Mouse (Mus musculus) embryonic facial prominence, embryonic 14.5 days (tissue): Measurements from ENCODE around the gene Rnf181. TPM values are rescaled to one million over a fixed set of nuclear protein-coding genes. Genes with fewer than 3 reads are reported as not detected.
A peak's percentile ranks its signal among the peaks of the same experiment; 100 is the strongest.

Experiments
- ATAC-seq: fragments of 200-750 bp; cut with Nextera tagmentation; 2 replicates; pipeline ENCODE4 v1.8.0; 2017; ENCODE audit warnings: low read depth, moderate number of reproducible peaks, moderate TSS enrichment
- DNase-seq: peaks from one replicate; pipeline ENCODE4 v3.0.0-alpha.2; 2015; ENCODE audit warnings: low spot score
- H3K27ac ChIP-seq: fragments of 300-500 bp; sonication (generic); replicated peaks from 2 replicates; pipeline ENCODE4 v1.5.1; 2014; ENCODE audit warnings: low read depth, mild to moderate bottlenecking, low read length, moderate library complexity
- H3K27me3 ChIP-seq: fragments of 300-500 bp; sonication (generic); replicated peaks from 2 replicates; pipeline ENCODE4 v1.6.1; 2014; ENCODE audit warnings: low read length; ENCODE audit not compliant: control insufficient read depth, insufficient read depth
- H3K36me3 ChIP-seq: fragments of 300-500 bp; sonication (generic); 2 replicates; pipeline ENCODE4 v1.6.1; 2014; ENCODE audit warnings: low read length, mixed read lengths; ENCODE audit not compliant: control insufficient read depth, insufficient read depth
- H3K4me1 ChIP-seq: fragments of 300-500 bp; sonication (generic); 2 replicates; pipeline ENCODE4 v1.6.1; 2014; ENCODE audit warnings: antibody characterized with exemption, low read length; ENCODE audit not compliant: control insufficient read depth, insufficient read depth
- H3K4me2 ChIP-seq: fragments of 300-500 bp; sonication (generic); 2 replicates; pipeline ENCODE4 v1.6.1; 2014; ENCODE audit warnings: low read depth, mild to moderate bottlenecking, low read length, moderate library complexity, mixed read lengths
- H3K4me3 ChIP-seq: fragments of 300-500 bp; sonication (generic); 2 replicates; pipeline ENCODE4 v1.5.1; 2014; ENCODE audit warnings: low read depth, mild to moderate bottlenecking, low read length
- H3K9ac ChIP-seq: fragments of 300-500 bp; sonication (generic); 2 replicates; pipeline ENCODE4 v1.6.1; 2014; ENCODE audit warnings: low read depth, mild to moderate bottlenecking, low read length, moderate library complexity, mixed read lengths
- H3K9me3 ChIP-seq: fragments of 300-500 bp; sonication (generic); 2 replicates; pipeline ENCODE4 v1.6.1; 2016; ENCODE audit warnings: low read length; ENCODE audit not compliant: control insufficient read depth
- WGBS: fragments of 180-500 bp; shearing (Covaris S2); extraction: QIAGEN DNeasy Blood & Tissue Kit; methylation state at CpG from one replicate; pipeline ENCODE4 v1.1.7; 2014; 5-methylcytosine and 5-hydroxymethylcytosine counted together
- polyA plus RNA-seq: library from polyadenylated mRNA; unstranded; fragments of >200 nt; fragmentation: Nextera tagmentation; extraction: Ambion mirVana; gene quantifications from 2 replicates; pipeline ENCODE4 v1.2.1, GENCODE M21; 2014

The Rnf181 gene
- polyA plus RNA-seq, 1 experiment from 2014 or later: 79.9 TPM

GRCm38 (mm10) chr6:72380131-72380770 lies 13.5 kb upstream of the Rnf181 start, which contains the start of gene Vamp5:
TSS of gene Vamp5 (minus strand) at chr6:72380468.
- H3K4me1 ChIP-seq: no peaks in the 10 kb centered on the region
- WGBS: under 1% methylated on average over 33 of the region's 49 CpGs
- peak within 1 kb of the TSS; percentile 70 for H3K9ac ChIP-seq
- H3K36me3 ChIP-seq: peaks cover 13% of the 10 kb centered on the region
- H3K27me3 ChIP-seq: no peaks in the 10 kb centered on the region; the same call in 1 of the 2 replicates
- peak within 1 kb of the TSS; percentile 0; the same call in 1 of the 2 replicates for H3K27ac ChIP-seq
- peak within 1 kb of the TSS; percentile 68 for H3K4me2 ChIP-seq
- peak; percentile 68 for ATAC-seq
- H3K9me3 ChIP-seq: no peaks in the 10 kb centered on the region
- H3K4me3 ChIP-seq: peak within 1 kb of the TSS; percentile 55
- peak; percentile 55 for DNase-seq

GRCm38 (mm10) chr6:72379377-72380130 lies 12.8 kb upstream of the Rnf181 start:
- Histone ChIP-seq H3K4me1 (no peaks in the 10 kb centered on the region), H3K27me3 (no peaks in the 10 kb centered on the region; the same call in 1 of the 2 replicates), H3K4me2 (peak overlapping the region; percentile 68), H3K9ac (peak overlapping the region; percentile 70), H3K27ac (peak overlapping the region; percentile 0; the same call in 1 of the 2 replicates), H3K4me3 (peak overlapping the region; percentile 55), H3K36me3 (peaks cover 6% of the 10 kb centered on the region; the same call in 1 of the 2 replicates), H3K9me3 (no peaks in the 10 kb centered on the region)
- ATAC-seq: no peak
- no peak for DNase-seq
- 42% methylated on average over 7 of the region's 7 CpGs for WGBS

- Histone ChIP-seq H3K4me2 (no peak overlapping the region), H3K27ac (no peak overlapping the region), H3K27me3 (no peaks in the 10 kb centered on the region; the same call in 1 of the 2 replicates), H3K9ac (no peak overlapping the region), H3K4me3 (no peak overlapping the region), H3K36me3 (no peaks in the 10 kb centered on the region), H3K9me3 (no peaks in the 10 kb centered on the region), H3K4me1 (no peaks in the 10 kb centered on the region)
- ATAC-seq (no peak), DNase-seq (no peak)
- 87% methylated on average over 8 of the region's 8 CpGs for WGBS
These were observed 11.9 kb upstream of the Rnf181 start for GRCm38 (mm10) chr6:72378510-72379234.

- no peak overlapping the region for H3K27ac ChIP-seq
- no peaks in the 10 kb centered on the region for H3K9me3 ChIP-seq
- no peaks in the 10 kb centered on the region for H3K27me3 ChIP-seq
- H3K4me3 ChIP-seq: no peak overlapping the region
- no peak overlapping the region for H3K4me2 ChIP-seq
- H3K9ac ChIP-seq: no peak overlapping the region
- WGBS: 78% methylated on average over 15 of the region's 15 CpGs
- peaks cover 6% of the 10 kb centered on the region; the same call in 1 of the 2 replicates for H3K4me1 ChIP-seq
- DNase-seq: no peak
- ATAC-seq: no peak
- H3K36me3 ChIP-seq: no peaks in the 10 kb centered on the region
These were observed 8.2 kb upstream of the Rnf181 start for GRCm38 (mm10) chr6:72374820-72375563.

GRCm38 (mm10) chr6:72374206-72374605 lies 7.5 kb upstream of the Rnf181 start:
- 57% methylated on average over 7 of the region's 7 CpGs for WGBS
- no peaks in the 10 kb centered on the region for H3K36me3 ChIP-seq
- H3K27me3 ChIP-seq: no peaks in the 10 kb centered on the region
- H3K27ac ChIP-seq: no peak overlapping the region
- no peak overlapping the region for H3K4me3 ChIP-seq
- ATAC-seq (no peak), DNase-seq (no peak)
- no peaks in the 10 kb centered on the region for H3K9me3 ChIP-seq
- H3K9ac ChIP-seq: no peak overlapping the region
- H3K4me2 ChIP-seq: no peak overlapping the region
- H3K4me1 ChIP-seq: peaks cover 6% of the 10 kb centered on the region; the same call in 1 of the 2 replicates

- no peak overlapping the region for H3K27ac ChIP-seq
These were observed 6.4 kb upstream of the Rnf181 start for GRCm38 (mm10) chr6:72373184-72373583.

GRCm38 (mm10) chr6:72371571-72371970 lies 4.8 kb upstream of the Rnf181 start:
- H3K9ac ChIP-seq: 0 out of 2 replicates have a peak overlapping the region, but pooled peaks have one; percentile 11
- ATAC-seq: peak; percentile 35; the same call in 1 of the 2 replicates

More at GRCm38 (mm10) chr6:72373184-72373583, 6.4 kb upstream of the Rnf181 start:
- Histone ChIP-seq H3K9ac (no peak overlapping the region), H3K4me2 (no peak overlapping the region), H3K9me3 (no peaks in the 10 kb centered on the region), H3K27me3 (no peaks in the 10 kb centered on the region), H3K36me3 (no peaks in the 10 kb centered on the region), H3K4me1 (peaks cover 6% of the 10 kb centered on the region; the same call in 1 of the 2 replicates), H3K4me3 (no peak overlapping the region)
- no peak for ATAC-seq
- DNase-seq: no peak
- WGBS: 82% methylated on average over 4 of the region's 4 CpGs

More at GRCm38 (mm10) chr6:72371571-72371970, 4.8 kb upstream of the Rnf181 start:
- 0% methylated on average over 1 of the region's 1 CpGs for WGBS
- Histone ChIP-seq H3K27ac (peak overlapping the region; percentile 19; the same call in 1 of the 2 replicates), H3K27me3 (no peaks in the 10 kb centered on the region), H3K4me3 (no peak overlapping the region), H3K36me3 (no peaks in the 10 kb centered on the region), H3K4me2 (no peak overlapping the region), H3K4me1 (peaks cover 6% of the 10 kb centered on the region; the same call in 1 of the 2 replicates), H3K9me3 (no peaks in the 10 kb centered on the region)
- DNase-seq: no peak
